11 mouse cellular contexts compared by ENCODE assay signal in genomic region chr10:13151353-13151752, GRCm38 (mm10). TPM values are rescaled to one million over a fixed set of nuclear protein-coding genes. Genes with fewer than 3 reads are reported as not detected.
DNase-seq lines count a peak whose midpoint lies in the region; ATAC-seq lines count a peak whose summit lies in the region.
"Had no signal": no experiment of that assay in that cellular context is flagged by ENCODE, and none has a peak within 500 bp of the region (broad histone marks: within the 10 kb centered on the region; RNA-seq: fewer than 3 reads in every experiment).

No protein-coding gene starts in this region.

- no peak overlapping the region for H3K27ac ChIP-seq in hindbrain, embryonic 15.5 days (replicated peaks)
- no peak overlapping the region; the same call in 1 of the 2 replicates for H3K27ac ChIP-seq in hindbrain, embryonic 10.5 days
- peak overlapping the region; percentile 63 for H3K27ac ChIP-seq in stomach, embryonic 16.5 days (ENCODE audit: low read length)
- H3K27ac ChIP-seq: liver, embryonic 12.5 days had no signal

- H3K4me3 ChIP-seq in hindbrain, embryonic 15.5 days, result no peak overlapping the region
- H3K4me3 ChIP-seq in hindbrain, embryonic 10.5 days, result no peak overlapping the region
- no peak overlapping the region for H3K4me3 ChIP-seq in stomach, embryonic 16.5 days (replicated peaks; ENCODE audit: low read length)
- H3K4me3 ChIP-seq: liver, embryonic 12.5 days; myocyte had no signal

- H3K36me3 ChIP-seq in hindbrain, embryonic 15.5 days, result no peaks in the 10 kb centered on the region
- no peaks in the 10 kb centered on the region for H3K36me3 ChIP-seq in hindbrain, embryonic 10.5 days
- H3K36me3 ChIP-seq in stomach, embryonic 16.5 days (ENCODE audit: control insufficient read depth, insufficient read depth, low read length), result no peaks in the 10 kb centered on the region
- H3K36me3 ChIP-seq: liver, embryonic 12.5 days had no signal

- peak; percentile 33 for DNase-seq in adrenal gland, postnatal 14 days
- no peak for DNase-seq in adrenal gland, postnatal 25 days
- DNase-seq in hindbrain, embryonic 10.5 days (ENCODE audit: low spot score), result no peak
- DNase-seq in right cerebral cortex, adult 18-20 months, result peak; percentile 24
- DNase-seq in right cerebral cortex, postnatal 25 days, result no peak
- no peak for DNase-seq in thymus, postnatal 25 days

- no peak overlapping the region for H3K4me2 ChIP-seq in hindbrain, embryonic 15.5 days
- H3K4me2 ChIP-seq in stomach, embryonic 16.5 days (ENCODE audit: low read depth, low read length), result no peak overlapping the region
- H3K4me2 ChIP-seq: liver, embryonic 12.5 days had no signal

- no peaks in the 10 kb centered on the region for H3K4me1 ChIP-seq in hindbrain, embryonic 15.5 days (replicated peaks)
- 0 out of 2 replicates have a peak, but pooled peaks cover 4% of the 10 kb centered on the region for H3K4me1 ChIP-seq in hindbrain, embryonic 10.5 days (replicated peaks)
- H3K4me1 ChIP-seq in stomach, embryonic 16.5 days (ENCODE audit: control insufficient read depth, insufficient read depth, low read length), result peaks cover 6% of the 10 kb centered on the region; the same call in 1 of the 2 replicates
- H3K4me1 ChIP-seq: liver, embryonic 12.5 days had no signal

- peak; percentile 11; the same call in 1 of the 2 replicates for ATAC-seq in hindbrain, embryonic 15.5 days (ENCODE audit: low FRiP score, low read depth)
- peak; percentile 56 for ATAC-seq in stomach, embryonic 16.5 days (ENCODE audit: insufficient read depth, low FRiP score)
- ATAC-seq: liver, embryonic 12.5 days had no signal

- H3K9ac ChIP-seq in hindbrain, embryonic 15.5 days, result no peak overlapping the region
- no peak overlapping the region for H3K9ac ChIP-seq in stomach, embryonic 16.5 days (ENCODE audit: low read length)
- H3K9ac ChIP-seq: liver, embryonic 12.5 days had no signal

- H3K27me3 ChIP-seq in hindbrain, embryonic 15.5 days, result no peaks in the 10 kb centered on the region
- no peaks in the 10 kb centered on the region for H3K27me3 ChIP-seq in hindbrain, embryonic 10.5 days (ENCODE audit: insufficient read depth, poor library complexity, severe bottlenecking)
- H3K27me3 ChIP-seq in stomach, embryonic 16.5 days (ENCODE audit: control insufficient read depth, insufficient read depth, low read length), result no peaks in the 10 kb centered on the region
- H3K27me3 ChIP-seq: liver, embryonic 12.5 days had no signal

- H3K9me3 ChIP-seq in hindbrain, embryonic 15.5 days, result no peaks in the 10 kb centered on the region
- no peaks in the 10 kb centered on the region for H3K9me3 ChIP-seq in hindbrain, embryonic 10.5 days
- H3K9me3 ChIP-seq in stomach, embryonic 16.5 days (replicated peaks; ENCODE audit: control insufficient read depth, low read length), result no peaks in the 10 kb centered on the region
- H3K9me3 ChIP-seq: liver, embryonic 12.5 days had no signal

- WGBS in hindbrain, embryonic 15.5 days, result 70% methylated on average over 5 of the region's 5 CpGs
- WGBS in hindbrain, embryonic 10.5 days, result 89% methylated on average over 5 of the region's 5 CpGs
- WGBS in stomach, embryonic 16.5 days, result 45% methylated on average over 5 of the region's 5 CpGs

RNA-seq across cellular contexts. Expression of gene Zc2hc1b, which starts 26.5 kb away (rescaled TPM):
- total RNA-seq in adrenal gland, postnatal 14 days (2021), result not detected in 2 replicates
- not detected in 2 replicates for total RNA-seq in adrenal gland, postnatal 25 days (2021)
- not detected in 2 replicates for polyA plus RNA-seq in hindbrain, embryonic 15.5 days (2015; fragmentation: Nextera tagmentation; extraction: Ambion mirVana)
- polyA plus RNA-seq in hindbrain, embryonic 10.5 days (2016; fragmentation: Nextera tagmentation; extraction: Ambion mirVana), result not detected in 2 replicates
- polyA plus RNA-seq in stomach, embryonic 16.5 days (2015; fragmentation: Nextera tagmentation; extraction: Ambion mirVana), result not detected in 2 replicates
- polyA plus RNA-seq: hindbrain, embryonic 11.5 days; liver, embryonic 12.5 days; myocyte had no signal

RNA-seq across cellular contexts. Expression of gene Ltv1, which starts 41.6 kb away (rescaled TPM):
- 42.7 and 50.7 TPM in 2 replicates for total RNA-seq in adrenal gland, postnatal 14 days (2021)
- 36.5 and 37.0 TPM in 2 replicates for total RNA-seq in adrenal gland, postnatal 25 days (2021)
- 31.1 and 36.1 TPM in 2 replicates for polyA plus RNA-seq in hindbrain, embryonic 15.5 days (2015; fragmentation: Nextera tagmentation; extraction: Ambion mirVana)
- 56.2 and 66.4 TPM in 2 replicates for polyA plus RNA-seq in hindbrain, embryonic 10.5 days (2016; fragmentation: Nextera tagmentation; extraction: Ambion mirVana)
- polyA plus RNA-seq in stomach, embryonic 16.5 days (2015; fragmentation: Nextera tagmentation; extraction: Ambion mirVana), result 76.3 and 77.5 TPM in 2 replicates

Comparison
In these comparisons a context has a peak if more than half of its experiments do, and no peak if none do; other contexts are left out.
1. DNase-seq: peak in adrenal gland, postnatal 14 days (single experiment) and right cerebral cortex, adult 18-20 months (single experiment); none in adrenal gland, postnatal 25 days (single experiment), hindbrain, embryonic 10.5 days (single experiment), right cerebral cortex, postnatal 25 days (single experiment) and thymus, postnatal 25 days (single experiment).